Mouse (Mus musculus) erythroblast, embryonic 14.5 days (primary cell): ENCODE results near the gene Kcng4. TPM values are rescaled to one million over a fixed set of nuclear protein-coding genes. Genes with fewer than 3 reads are reported as not detected.

Source experiments
- H3K27me3 ChIP-seq: 2 replicates; pipeline ENCODE4 v1.6.1; 2012; ENCODE audit warnings: inconsistent platforms; ENCODE audit not compliant: control insufficient read depth
- H3K36me3 ChIP-seq: 2 replicates; pipeline ENCODE4 v1.6.1; 2012; ENCODE audit warnings: mild to moderate bottlenecking, inconsistent platforms; ENCODE audit not compliant: control insufficient read depth
- H3K4me1 ChIP-seq: 2 replicates; pipeline ENCODE4 v1.6.1; 2012; ENCODE audit warnings: inconsistent platforms; ENCODE audit not compliant: control insufficient read depth
- H3K4me3 ChIP-seq: replicated peaks from 2 replicates; pipeline ENCODE3; 2012; ENCODE audit warnings: moderate library complexity, mild to moderate bottlenecking, inconsistent platforms
- H3K9me3 ChIP-seq: 2 replicates; pipeline ENCODE4 v1.6.1; 2012; ENCODE audit warnings: low read length, inconsistent platforms, mixed read lengths; ENCODE audit not compliant: control insufficient read depth
- GATA1 ChIP-seq: IDR thresholded peaks from 2 replicates; pipeline ENCODE4 v1.6.1; 2012; ENCODE audit warnings: low read length, inconsistent platforms, mixed read lengths
- TAL1 ChIP-seq: IDR thresholded peaks from 3 replicates; pipeline ENCODE4 v1.6.1; 2012; ENCODE audit warnings: low read length, inconsistent platforms, mixed read lengths
- polyA plus RNA-seq: library from polyadenylated mRNA; stranded (reverse); fragments of >175 nt; gene quantifications from 2 replicates; pipeline ENCODE4 v1.2.3, GENCODE M21; 2012

Kcng4 gene
- polyA plus RNA-seq, 1 experiment: not detected

DNA sequence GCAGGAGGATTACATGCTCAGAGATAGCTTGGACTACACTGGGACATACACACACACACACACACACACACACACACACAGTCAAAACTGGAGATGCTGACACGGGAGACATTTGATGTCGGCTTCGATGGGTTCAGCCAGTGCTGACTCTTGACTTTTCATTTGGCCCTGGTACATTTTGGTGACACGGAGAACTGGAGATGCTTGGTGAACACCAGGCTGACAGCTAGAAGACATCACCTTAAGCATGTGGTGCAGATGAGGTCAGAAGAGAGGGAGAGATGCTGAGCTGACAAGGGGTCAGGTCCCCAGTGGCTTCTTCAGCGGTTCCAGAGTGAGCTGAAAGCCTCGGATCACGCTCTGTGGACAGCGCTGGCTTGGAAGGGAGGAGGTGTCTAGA lies 12.4 kb downstream of the Kcng4 start:
- Histone ChIP-seq H3K4me1 (peaks cover 9% of the 10 kb centered on the region), H3K27me3 (no peaks in the 10 kb centered on the region), H3K4me3 (no peak overlapping the region), H3K36me3 (no peaks in the 10 kb centered on the region), H3K9me3 (no peaks in the 10 kb centered on the region)
- TF ChIP-seq GATA1 (no peak), TAL1 (no peak)

DNA sequence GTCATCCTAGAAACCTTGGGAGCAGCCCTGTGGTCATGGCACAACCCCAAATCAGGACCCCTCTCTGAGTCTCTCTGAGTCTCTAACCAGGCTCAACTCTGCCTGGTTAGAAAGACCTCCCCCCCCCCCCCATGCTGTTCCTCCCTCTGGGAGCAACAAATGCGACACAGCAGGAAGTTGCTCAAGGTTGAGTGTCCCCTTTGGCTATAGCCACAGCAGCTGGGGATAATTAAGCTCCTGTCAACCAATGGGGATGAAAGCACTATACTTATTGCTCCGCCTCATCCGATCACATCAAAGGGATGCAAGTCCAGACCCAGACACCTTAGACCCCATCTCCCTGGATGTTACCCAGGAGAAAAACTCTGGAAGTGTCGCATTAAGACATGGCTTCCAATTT lies 12.9 kb downstream of the Kcng4 start:
- no peaks in the 10 kb centered on the region for H3K36me3 ChIP-seq
- H3K4me1 ChIP-seq: peaks cover 5% of the 10 kb centered on the region
- H3K4me3 ChIP-seq: no peak overlapping the region
- H3K9me3 ChIP-seq: no peaks in the 10 kb centered on the region
- no peaks in the 10 kb centered on the region for H3K27me3 ChIP-seq
- TF ChIP-seq TAL1 (no peak), GATA1 (no peak)

DNA sequence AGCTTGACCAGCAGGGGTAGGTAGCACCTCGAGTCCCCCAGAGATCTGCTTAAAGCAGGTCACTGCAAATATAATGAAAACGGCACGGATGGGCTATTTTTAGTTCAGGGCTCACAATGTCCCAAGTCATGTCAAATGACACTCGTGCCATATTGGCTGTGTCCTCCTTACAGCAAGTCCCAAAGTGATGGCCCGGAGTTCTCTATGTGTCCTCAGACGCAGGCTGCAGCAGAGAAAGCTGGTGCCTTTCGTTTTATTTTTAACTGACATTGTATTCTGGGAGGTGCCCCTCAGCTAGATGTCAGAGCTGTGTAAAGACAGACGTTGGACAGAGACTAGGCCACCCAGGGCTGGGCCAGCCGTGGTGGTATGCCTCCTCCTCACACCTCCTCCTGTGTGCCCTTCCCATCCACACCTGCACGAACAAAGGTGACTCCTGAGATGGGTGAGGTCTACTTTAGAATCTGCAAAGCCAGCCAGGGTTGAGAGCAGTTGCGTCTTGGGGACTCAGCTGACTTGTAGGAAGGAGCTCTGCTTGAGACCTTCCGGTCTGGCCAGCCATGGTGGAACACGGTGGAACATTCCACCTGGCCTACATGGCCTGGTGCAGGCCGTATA lies 14.5 kb downstream of the Kcng4 start:
- Histone ChIP-seq H3K27me3 (no peaks in the 10 kb centered on the region), H3K9me3 (no peaks in the 10 kb centered on the region), H3K36me3 (no peaks in the 10 kb centered on the region), H3K4me3 (no peak overlapping the region), H3K4me1 (no peaks in the 10 kb centered on the region)
- no peak for TF ChIP-seq GATA1
- TF ChIP-seq TAL1: no peak

DNA sequence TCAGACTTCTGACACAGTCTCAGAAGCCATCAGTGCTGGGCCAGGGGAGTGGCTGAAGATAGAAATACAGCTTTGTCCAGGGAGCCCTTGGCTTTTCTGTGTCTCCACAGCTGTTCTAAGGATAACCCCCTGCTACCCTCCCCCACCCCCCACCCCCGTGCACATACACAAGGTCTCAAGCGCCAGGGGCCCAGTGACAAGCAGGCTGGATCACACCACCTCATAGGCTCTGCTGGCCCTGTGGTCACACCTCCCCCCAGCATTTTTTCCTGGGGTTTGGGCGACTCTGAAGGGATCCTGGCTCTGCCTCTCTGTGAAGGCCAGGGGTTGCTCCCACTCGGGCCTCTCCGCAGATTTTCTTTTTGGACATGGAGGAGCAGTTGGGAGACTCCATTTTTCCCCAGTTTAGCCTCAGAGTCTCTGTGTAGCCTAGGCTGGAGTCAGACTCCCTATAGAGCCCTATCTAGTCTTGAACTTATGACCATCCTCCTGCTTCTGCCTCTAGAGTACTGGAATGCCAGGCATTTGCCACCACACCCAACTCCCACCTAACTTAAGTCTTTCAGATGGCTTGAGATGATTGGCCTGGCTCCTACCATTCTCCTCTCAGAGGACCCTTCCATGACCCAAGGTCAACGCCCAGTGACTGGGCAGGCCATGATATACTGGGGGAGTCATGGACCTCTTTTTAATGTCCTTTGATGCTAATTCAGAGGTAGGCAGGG lies 15.2 kb downstream of the Kcng4 start:
- H3K4me1 ChIP-seq: no peaks in the 10 kb centered on the region
- no peak for TF ChIP-seq GATA1
- H3K9me3 ChIP-seq: no peaks in the 10 kb centered on the region
- no peaks in the 10 kb centered on the region for H3K27me3 ChIP-seq
- H3K36me3 ChIP-seq: no peaks in the 10 kb centered on the region
- no peak overlapping the region for H3K4me3 ChIP-seq

DNA sequence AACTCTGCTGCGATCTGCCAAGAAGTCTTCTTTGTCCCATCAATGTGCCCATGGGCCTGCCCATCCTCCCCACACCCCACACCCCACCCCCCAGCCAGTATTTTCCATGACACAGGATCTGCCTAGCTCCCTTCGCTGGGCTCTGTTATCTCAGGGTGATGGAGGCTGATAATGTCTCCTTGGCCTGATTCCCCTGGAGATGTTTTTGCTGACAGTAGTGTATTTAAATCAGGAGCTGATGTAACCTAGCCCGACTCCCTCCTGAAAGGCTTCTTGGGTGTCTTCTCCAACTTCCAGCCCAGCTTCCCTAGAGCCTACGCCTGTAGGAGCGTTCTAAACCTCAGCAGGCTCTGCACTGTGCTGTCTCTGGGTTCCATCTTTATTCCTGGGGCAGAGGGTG lies 16.6 kb downstream of the Kcng4 start:
- Histone ChIP-seq H3K9me3 (no peaks in the 10 kb centered on the region), H3K4me1 (no peaks in the 10 kb centered on the region), H3K27me3 (no peaks in the 10 kb centered on the region), H3K36me3 (no peaks in the 10 kb centered on the region), H3K4me3 (no peak overlapping the region)
- TF ChIP-seq TAL1 (no peak), GATA1 (no peak)

DNA sequence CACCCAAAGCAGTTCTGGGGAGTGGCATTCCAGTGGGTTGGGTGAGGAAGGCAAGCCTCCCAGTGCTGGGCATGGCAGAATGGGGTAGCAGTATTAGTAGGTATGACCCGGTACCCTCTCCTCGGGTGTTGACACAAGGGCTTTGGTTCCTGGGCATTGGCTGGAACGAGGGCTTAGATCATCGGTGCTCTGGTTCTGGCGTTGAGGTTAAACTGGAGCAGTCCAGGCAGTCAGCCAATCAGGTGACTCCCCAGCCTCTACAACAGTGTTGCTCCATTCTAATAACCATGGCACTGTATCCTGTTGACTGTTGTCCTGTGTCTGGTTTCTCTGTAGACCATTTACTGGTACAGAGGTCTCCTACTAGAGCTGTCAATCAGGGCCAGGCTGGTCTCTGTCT lies 17.9 kb downstream of the Kcng4 start:
- H3K9me3 ChIP-seq: no peaks in the 10 kb centered on the region
- H3K4me3 ChIP-seq: no peak overlapping the region
- H3K4me1 ChIP-seq: no peaks in the 10 kb centered on the region
- no peaks in the 10 kb centered on the region; the same call in 1 of the 2 replicates for H3K27me3 ChIP-seq
- no peaks in the 10 kb centered on the region for H3K36me3 ChIP-seq
- TF ChIP-seq GATA1 (no peak), TAL1 (no peak)

DNA sequence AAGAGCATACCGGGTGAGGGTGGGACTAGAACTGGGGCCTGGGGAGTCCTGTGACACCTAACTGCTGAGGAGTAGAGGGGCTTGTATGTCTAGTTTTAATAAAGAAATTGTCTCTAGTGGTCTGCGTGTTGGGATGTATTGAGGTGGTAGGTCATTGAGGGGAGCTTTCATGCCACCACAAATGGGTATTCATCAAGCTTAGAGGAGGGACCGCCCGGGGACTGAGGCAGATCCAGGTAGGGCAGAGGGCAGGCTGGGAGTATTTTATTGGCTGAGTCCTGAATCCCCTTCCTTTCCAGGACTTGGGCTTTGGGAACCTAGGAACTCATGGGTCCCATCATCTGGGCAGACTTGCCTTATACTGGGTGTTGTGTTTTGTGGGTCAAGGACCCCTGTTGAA lies 18.7 kb downstream of the Kcng4 start:
- no peak for TF ChIP-seq TAL1
- no peak for TF ChIP-seq GATA1
- H3K4me3 ChIP-seq: no peak overlapping the region
- no peaks in the 10 kb centered on the region; the same call in 1 of the 2 replicates for H3K27me3 ChIP-seq
- no peaks in the 10 kb centered on the region for H3K4me1 ChIP-seq
- H3K36me3 ChIP-seq: no peaks in the 10 kb centered on the region
- no peaks in the 10 kb centered on the region for H3K9me3 ChIP-seq

DNA sequence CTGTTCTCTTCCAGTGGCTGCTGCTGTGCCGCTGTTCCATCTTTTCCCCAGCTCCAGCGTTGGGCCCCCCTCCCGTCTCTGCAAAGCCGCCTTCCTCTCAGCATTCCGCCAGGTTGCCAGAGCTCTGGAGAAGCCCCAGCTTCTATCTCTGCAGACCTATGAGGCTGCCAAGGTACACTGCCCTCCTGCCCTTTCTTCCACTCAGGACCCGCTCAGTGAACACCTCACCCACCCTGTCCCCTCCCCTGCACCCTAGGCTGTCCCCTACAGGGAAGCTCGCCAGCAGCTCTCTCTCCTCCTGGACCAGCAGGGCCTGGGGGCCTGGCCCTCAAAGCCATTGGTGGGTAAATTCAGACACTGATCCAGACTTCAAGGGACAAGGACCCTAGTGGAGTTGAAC lies 19.1 kb downstream of the Kcng4 start:
- Histone ChIP-seq H3K4me1 (no peaks in the 10 kb centered on the region), H3K4me3 (no peak overlapping the region), H3K9me3 (no peaks in the 10 kb centered on the region), H3K27me3 (no peaks in the 10 kb centered on the region; the same call in 1 of the 2 replicates), H3K36me3 (no peaks in the 10 kb centered on the region)
- TF ChIP-seq GATA1 (no peak), TAL1 (no peak)

DNA sequence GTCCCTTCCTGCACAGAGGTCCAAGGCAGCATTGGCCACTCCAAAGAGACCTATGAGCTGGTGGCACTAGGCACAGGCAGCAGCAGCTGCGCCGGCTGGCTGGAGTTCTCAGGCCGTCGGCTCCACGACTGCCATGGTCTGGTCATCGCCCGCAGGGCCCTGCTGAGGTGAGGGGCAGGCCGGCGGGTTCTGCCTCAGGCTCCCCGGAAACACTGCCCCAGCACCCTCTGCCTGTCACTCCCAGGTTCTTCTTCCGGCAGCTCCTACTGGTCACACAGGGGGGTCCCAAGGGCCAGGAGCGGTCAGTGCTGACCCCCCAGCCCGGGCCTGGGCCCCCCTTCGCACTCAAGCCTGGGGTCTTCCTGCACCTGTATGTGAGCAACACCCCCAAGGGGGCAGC lies 20.4 kb downstream of the Kcng4 start:
- no peaks in the 10 kb centered on the region; the same call in 1 of the 2 replicates for H3K27me3 ChIP-seq
- H3K36me3 ChIP-seq: no peaks in the 10 kb centered on the region
- no peak for TF ChIP-seq TAL1
- no peak for TF ChIP-seq GATA1

More for the DNA sequence above, 20.4 kb downstream of the Kcng4 start:
- Histone ChIP-seq H3K4me1 (no peaks in the 10 kb centered on the region), H3K9me3 (no peaks in the 10 kb centered on the region), H3K4me3 (no peak overlapping the region)
